Mouse (Mus musculus) myocyte (in vitro differentiated cells): ENCODE measurements at regions not wholly inside any gene's neighbourhood (a gene's known extent, or its start where the extent isn't known, plus 50 kb on each side); places are given as distances from the start of the nearest gene placed in this dataset.

Source experiments
- H3K27me3 ChIP-seq: one replicate; pipeline ENCODE4 v1.6.1; 2011; ENCODE audit not compliant: control insufficient read depth, insufficient read depth, insufficient read length
- H3K36me3 ChIP-seq: one replicate; pipeline ENCODE4 v1.6.1; 2011; ENCODE audit not compliant: control insufficient read depth, insufficient read depth
- H3K4me2 ChIP-seq: one replicate; pipeline ENCODE4 v1.6.1; 2011; ENCODE audit warnings: low read depth, control low read depth
- H3K4me3 ChIP-seq: one replicate; pipeline ENCODE4 v1.5.1; 2011; ENCODE audit warnings: mild to moderate bottlenecking, control low read depth, moderate library complexity
- H3K79me2 ChIP-seq: one replicate; pipeline ENCODE4 v1.6.1; 2011; ENCODE audit not compliant: control insufficient read depth, insufficient read depth
- H3ac ChIP-seq: one replicate; pipeline ENCODE4 v1.6.1; 2011; ENCODE audit not compliant: control insufficient read depth, insufficient read length
- CEBPB ChIP-seq: IDR thresholded peaks from 2 replicates; pipeline ENCODE4 v1.6.1; 2011; ENCODE audit warnings: mild to moderate bottlenecking, moderate library complexity; ENCODE audit not compliant: poor library complexity, insufficient read depth, severe bottlenecking
- E2F4 ChIP-seq: IDR thresholded peaks from one replicate; pipeline ENCODE4 v1.6.1; 2011; ENCODE audit warnings: mild to moderate bottlenecking, control low read depth, moderate library complexity; ENCODE audit not compliant: insufficient read depth
- MAX ChIP-seq: IDR thresholded peaks from one replicate; pipeline ENCODE4 v1.6.1; 2011; ENCODE audit warnings: low read depth, mild to moderate bottlenecking, control low read depth
- MYOD1 ChIP-seq, 3 experiments: IDR thresholded peaks; one replicate each; pipeline ENCODE4 v1.6.1; 2011; ENCODE audit warnings: control low read depth in 2 of 3, low read depth in 2 of 3, mild to moderate bottlenecking in 2 of 3, moderate library complexity in 1 of 3; ENCODE audit not compliant: insufficient read length in 2 of 3, control insufficient read depth in 1 of 3
- MYOG ChIP-seq, 3 experiments: IDR thresholded peaks; one replicate each; pipeline ENCODE4 v1.6.1; 2011; ENCODE audit warnings: control low read depth in 2 of 3, low read depth in 2 of 3, mild to moderate bottlenecking in 2 of 3; ENCODE audit not compliant: insufficient read length in 2 of 3, control insufficient read depth in 1 of 3, insufficient read depth in 1 of 3
- POLR2A ChIP-seq: IDR thresholded peaks from one replicate; pipeline ENCODE4 v1.6.1; 2011; ENCODE audit warnings: low read depth, mild to moderate bottlenecking, control low read depth, moderate library complexity; ENCODE audit not compliant: insufficient read length
- POLR2AphosphoS2 ChIP-seq: IDR thresholded peaks from one replicate; pipeline ENCODE4 v1.6.1; 2011; ENCODE audit warnings: low read depth, control low read depth; ENCODE audit not compliant: insufficient read length
- REST ChIP-seq: IDR thresholded peaks from one replicate; pipeline ENCODE4 v1.6.1; 2011; ENCODE audit warnings: mild to moderate bottlenecking, control low read depth, moderate library complexity; ENCODE audit not compliant: insufficient read depth, insufficient read length
- SRF ChIP-seq: IDR thresholded peaks from one replicate; pipeline ENCODE4 v1.6.1; 2011; ENCODE audit warnings: low read depth; ENCODE audit not compliant: control insufficient read depth, insufficient read length
- TCF12 ChIP-seq: IDR thresholded peaks from one replicate; pipeline ENCODE4 v1.6.1; 2011; ENCODE audit warnings: mild to moderate bottlenecking, control low read depth; ENCODE audit not compliant: poor library complexity, insufficient read depth, severe bottlenecking
- TCF3 ChIP-seq: IDR thresholded peaks from one replicate; pipeline ENCODE4 v1.6.1; 2011; ENCODE audit warnings: low read depth, control low read depth; ENCODE audit not compliant: insufficient read length
- USF1 ChIP-seq: IDR thresholded peaks from one replicate; pipeline ENCODE4 v1.6.1; 2011; ENCODE audit warnings: low read depth, mild to moderate bottlenecking, control low read depth, moderate library complexity

DNA sequence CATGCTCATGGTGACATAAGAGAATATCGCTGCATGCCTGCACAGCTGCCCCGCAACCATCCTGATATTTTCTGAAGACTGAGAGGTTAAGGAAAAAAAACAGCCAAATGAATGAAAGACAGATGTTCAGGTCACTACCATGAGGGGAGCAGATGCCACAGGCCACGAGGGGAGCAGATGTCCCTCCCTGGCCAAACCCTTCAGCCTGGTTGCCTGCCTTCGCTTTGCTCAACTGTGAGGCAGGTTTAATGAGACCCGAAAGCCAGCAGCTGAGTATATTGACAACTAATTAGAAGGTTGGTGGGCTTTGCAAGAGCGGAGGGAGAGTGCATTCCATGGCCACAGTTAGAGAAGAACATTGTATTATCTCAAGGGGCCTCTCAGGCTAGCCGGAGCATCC is 141.8 kb upstream of the Ubl3 start:
- H3K79me2 ChIP-seq, result no peaks in the 10 kb centered on the region
- H3K27me3 ChIP-seq, result no peaks in the 10 kb centered on the region
- H3K4me3 ChIP-seq, result no peak overlapping the region
- no peak overlapping the region for H3K4me2 ChIP-seq
- TF ChIP-seq TCF12 (no peak), POLR2AphosphoS2 (no peak), REST (no peak), E2F4 (no peak), CEBPB (no peak), MAX (no peak), MYOG (IDR thresholded peaks at IDR 0.05; ENCODE audit: control insufficient read depth in 1 of 3, insufficient read depth in 1 of 3, insufficient read length in 2 of 3, low read depth in 2 of 3) (no peak), USF1 (no peak), POLR2A (no peak), MYOD1 (IDR thresholded peaks at IDR 0.05; ENCODE audit: control insufficient read depth in 1 of 3, insufficient read length in 2 of 3, low read depth in 2 of 3) (no peak), TCF3 (no peak), SRF (no peak)
- no peaks in the 10 kb centered on the region for H3K36me3 ChIP-seq
- H3ac ChIP-seq, result no peak overlapping the region

DNA sequence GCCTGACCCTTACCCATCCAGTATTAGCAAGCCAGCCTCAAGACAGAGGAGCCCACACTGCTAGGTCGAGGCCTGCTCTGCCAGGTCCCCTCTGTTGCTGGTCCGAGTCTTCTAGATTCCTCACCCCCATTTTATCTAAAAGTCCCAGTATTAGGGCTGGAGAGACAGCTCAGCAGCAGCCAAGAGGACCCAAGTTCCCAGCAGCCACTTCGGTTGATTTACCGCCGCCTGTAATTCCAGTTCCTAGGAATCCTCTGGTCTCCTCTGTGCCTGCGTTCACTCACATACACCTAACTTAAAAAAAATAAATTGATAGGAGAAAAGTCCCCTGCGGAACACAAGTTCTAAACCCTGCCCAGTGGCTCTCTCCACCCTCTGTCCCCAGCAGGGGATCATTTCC is 138.9 kb upstream of the Ubl3 start:
- no peaks in the 10 kb centered on the region for H3K79me2 ChIP-seq
- no peak overlapping the region for H3ac ChIP-seq
- H3K27me3 ChIP-seq, result no peaks in the 10 kb centered on the region
- TF ChIP-seq POLR2AphosphoS2 (no peak), SRF (no peak), TCF12 (no peak), USF1 (no peak), MYOD1 (IDR thresholded peaks at IDR 0.05; ENCODE audit: control insufficient read depth in 1 of 3, insufficient read length in 2 of 3, low read depth in 2 of 3) (no peak), POLR2A (no peak), MYOG (IDR thresholded peaks at IDR 0.05; ENCODE audit: control insufficient read depth in 1 of 3, insufficient read depth in 1 of 3, insufficient read length in 2 of 3, low read depth in 2 of 3) (no peak), MAX (no peak)
- no peaks in the 10 kb centered on the region for H3K36me3 ChIP-seq
- H3K4me2 ChIP-seq, result no peak overlapping the region
- H3K4me3 ChIP-seq, result no peak overlapping the region

DNA sequence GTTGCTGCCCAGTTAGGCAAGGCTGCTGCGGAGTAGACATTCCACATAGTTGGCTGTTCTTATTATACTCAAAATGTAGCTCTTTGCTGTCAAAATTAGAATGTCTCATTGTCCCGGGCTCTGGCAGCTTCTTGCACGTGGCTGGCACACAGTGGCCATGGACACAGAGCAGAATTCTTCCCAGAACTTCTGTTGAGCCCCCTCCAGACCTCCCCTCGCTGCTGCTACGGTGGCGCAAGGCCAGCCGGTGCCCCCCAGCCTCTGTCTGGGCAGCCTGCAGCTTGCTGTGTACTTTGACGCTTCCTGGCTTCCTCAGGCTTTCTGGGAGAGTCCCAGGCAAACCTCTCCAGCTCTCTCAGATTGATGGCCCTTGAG is 138.2 kb upstream of the Ubl3 start:
- Histone ChIP-seq H3ac (no peak overlapping the region), H3K36me3 (no peaks in the 10 kb centered on the region), H3K4me3 (no peak overlapping the region), H3K27me3 (no peaks in the 10 kb centered on the region), H3K79me2 (no peaks in the 10 kb centered on the region), H3K4me2 (no peak overlapping the region)
- TF ChIP-seq REST, result no peak
- no peak for TF ChIP-seq POLR2AphosphoS2
- no peak for TF ChIP-seq TCF12
- TF ChIP-seq POLR2A, result no peak
- no peak for TF ChIP-seq SRF

DNA sequence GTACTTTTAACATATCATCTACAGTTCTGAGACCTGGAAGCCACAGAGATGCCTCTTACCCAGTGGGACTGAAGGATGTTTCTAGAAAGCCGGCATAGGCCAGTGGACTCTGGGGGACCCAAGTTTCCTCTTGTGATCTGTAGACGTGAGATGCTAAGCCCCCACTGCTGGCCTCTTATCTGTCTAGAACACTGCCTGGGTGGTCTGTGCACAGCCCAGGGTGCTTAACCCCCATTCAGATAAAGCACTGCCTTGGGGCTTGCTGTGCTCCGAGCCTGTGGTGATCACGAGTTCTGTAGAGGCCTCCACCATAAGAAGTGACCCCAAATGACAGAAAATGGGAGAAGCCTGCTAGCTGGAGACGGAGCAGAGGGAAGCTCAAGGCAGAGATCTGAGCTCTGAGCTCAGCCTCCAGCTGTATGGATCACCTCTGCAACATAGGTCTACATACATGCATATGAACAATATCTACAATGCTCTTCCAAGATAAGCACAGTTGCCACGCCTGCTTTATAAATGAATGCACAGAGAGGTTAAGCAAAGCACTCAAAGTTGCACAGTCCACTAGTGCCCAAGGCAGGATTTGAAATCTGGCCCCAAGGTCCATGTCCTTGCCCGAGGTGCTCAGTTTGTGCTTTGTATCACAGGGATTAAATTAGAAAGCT is 137.7 kb upstream of the Ubl3 start:
- Histone ChIP-seq H3ac (no peak overlapping the region), H3K27me3 (no peaks in the 10 kb centered on the region), H3K4me3 (no peak overlapping the region), H3K4me2 (no peak overlapping the region), H3K79me2 (no peaks in the 10 kb centered on the region), H3K36me3 (no peaks in the 10 kb centered on the region)
- no peak for TF ChIP-seq MYOG (IDR thresholded peaks at IDR 0.05; ENCODE audit: control insufficient read depth in 1 of 3, insufficient read depth in 1 of 3, insufficient read length in 2 of 3, low read depth in 2 of 3)
- no peak for TF ChIP-seq TCF12
- TF ChIP-seq SRF, result no peak
- TF ChIP-seq USF1, result no peak
- TF ChIP-seq MYOD1 (IDR thresholded peaks at IDR 0.05; ENCODE audit: control insufficient read depth in 1 of 3, insufficient read length in 2 of 3, low read depth in 2 of 3), result no peak
- TF ChIP-seq CEBPB, result no peak
- no peak for TF ChIP-seq TCF3
- no peak for TF ChIP-seq E2F4
- TF ChIP-seq MAX, result no peak
- TF ChIP-seq POLR2AphosphoS2, result no peak
- no peak for TF ChIP-seq REST
- no peak for TF ChIP-seq POLR2A

DNA sequence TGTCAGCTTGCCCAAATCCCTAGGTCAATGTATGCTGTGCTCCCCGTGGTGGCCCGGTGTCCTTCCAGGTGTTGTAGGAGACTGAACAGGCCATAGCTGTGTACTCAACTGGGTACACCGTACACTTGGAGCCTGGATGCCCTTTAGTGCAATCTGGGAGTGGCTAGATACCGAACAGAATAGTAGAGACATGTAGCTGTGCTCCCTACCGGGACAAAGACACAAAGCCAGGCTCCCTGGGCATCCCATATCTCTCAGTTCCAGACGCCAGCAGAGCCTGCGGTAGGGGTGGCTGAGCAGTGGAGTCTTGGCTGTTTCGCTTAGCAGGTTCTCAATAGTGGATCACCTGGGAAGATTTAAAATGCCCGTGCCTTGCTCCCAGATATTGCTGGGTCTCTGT is 136.7 kb upstream of the Ubl3 start:
- H3K79me2 ChIP-seq, result no peaks in the 10 kb centered on the region
- TF ChIP-seq E2F4 (no peak), CEBPB (no peak), TCF12 (no peak)
- no peaks in the 10 kb centered on the region for H3K36me3 ChIP-seq
- H3K4me2 ChIP-seq, result no peak overlapping the region
- no peaks in the 10 kb centered on the region for H3K27me3 ChIP-seq
- no peak overlapping the region for H3ac ChIP-seq
- no peak overlapping the region for H3K4me3 ChIP-seq
